Mouse (Mus musculus): ENCODE results near the gene Stt3b. TPM values are rescaled to one million over a fixed set of nuclear protein-coding genes. Genes with fewer than 3 reads are reported as not detected.
A peak's percentile ranks its signal among the peaks of the same experiment; 100 is the strongest.

The Stt3b gene
- polyA plus RNA-seq, 1 experiment from 2014 or later: 126 TPM

DNA sequence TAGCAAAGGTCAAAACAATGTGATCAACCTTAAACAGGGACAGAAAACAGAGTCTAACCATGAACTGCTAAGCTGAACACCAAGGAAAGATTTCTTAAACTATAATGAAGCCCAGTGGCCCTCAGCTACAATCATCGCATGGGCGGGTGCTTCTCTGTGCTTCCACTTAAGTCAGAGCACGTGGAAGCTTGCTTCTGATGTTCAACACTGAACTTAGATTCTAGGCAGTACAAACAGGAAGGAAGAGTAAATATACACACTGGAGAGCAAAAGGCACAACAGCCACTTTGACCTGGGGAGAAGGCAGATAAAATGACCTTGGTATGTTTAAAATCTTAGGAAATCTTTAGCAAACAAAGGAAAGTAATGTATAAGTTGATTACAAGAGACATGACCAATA lies 38.7 kb downstream of the Stt3b start:
- WGBS: 80% methylated on average over 3 of the region's 3 CpGs
- DNase-seq (no peak), ATAC-seq (ENCODE audit: insufficient read depth) (no peak)
- Histone ChIP-seq H3K4me1 (ENCODE audit: insufficient read depth) (no peaks in the 10 kb centered on the region), H3K27ac (ENCODE audit: low read depth) (no peak overlapping the region), H3K36me3 (ENCODE audit: insufficient read depth) (peaks cover 35% of the 10 kb centered on the region), H3K9ac (no peak overlapping the region), H3K9me3 (ENCODE audit: low read depth, low read length) (no peaks in the 10 kb centered on the region), H3K27me3 (ENCODE audit: insufficient read depth, low read length) (no peaks in the 10 kb centered on the region), H3K4me3 (ENCODE audit: low read depth, low read length) (no peak overlapping the region), H3K4me2 (no peak overlapping the region)
- TF ChIP-seq CTCF (IDR thresholded peaks at IDR 0.05; ENCODE audit: low read depth): no peak

DNA sequence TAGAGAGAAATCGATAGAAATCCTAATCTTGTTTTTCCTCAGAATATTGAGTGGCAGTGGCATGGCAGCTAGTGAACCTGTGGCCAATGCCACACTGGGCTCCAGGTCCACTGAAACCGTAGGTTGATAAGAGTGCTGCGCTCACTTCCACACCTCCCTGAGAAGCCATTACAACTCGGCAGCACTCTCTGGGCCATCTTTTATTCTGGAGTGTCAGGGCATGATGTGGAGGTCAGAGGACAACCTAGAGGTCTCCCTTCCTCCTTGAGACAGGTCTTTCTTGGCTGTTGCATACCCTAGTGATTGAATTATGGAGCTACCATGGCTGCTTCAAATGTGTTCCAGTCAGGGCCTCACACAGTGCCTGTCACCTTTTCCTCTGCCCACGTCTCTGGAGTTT lies 48.3 kb downstream of the Stt3b start:
- DNase-seq: no peak
- no peak overlapping the region for H3K4me3 ChIP-seq (ENCODE audit: low read depth, low read length)
- 71% methylated on average over 5 of the region's 5 CpGs for whole genome bisulfite sequencing
- no peaks in the 10 kb centered on the region for H3K4me1 ChIP-seq (ENCODE audit: insufficient read depth)
- TF ChIP-seq CTCF (IDR thresholded peaks at IDR 0.05; ENCODE audit: low read depth): no peak
- no peak overlapping the region for H3K9ac ChIP-seq
- no peaks in the 10 kb centered on the region for H3K27me3 ChIP-seq (ENCODE audit: insufficient read depth, low read length)
- ATAC-seq (ENCODE audit: insufficient read depth): no peak
- H3K9me3 ChIP-seq (ENCODE audit: low read depth, low read length): no peaks in the 10 kb centered on the region
- H3K36me3 ChIP-seq (ENCODE audit: insufficient read depth): peaks cover 52% of the 10 kb centered on the region
- H3K27ac ChIP-seq (ENCODE audit: low read depth): no peak overlapping the region
- H3K4me2 ChIP-seq: no peak overlapping the region

DNA sequence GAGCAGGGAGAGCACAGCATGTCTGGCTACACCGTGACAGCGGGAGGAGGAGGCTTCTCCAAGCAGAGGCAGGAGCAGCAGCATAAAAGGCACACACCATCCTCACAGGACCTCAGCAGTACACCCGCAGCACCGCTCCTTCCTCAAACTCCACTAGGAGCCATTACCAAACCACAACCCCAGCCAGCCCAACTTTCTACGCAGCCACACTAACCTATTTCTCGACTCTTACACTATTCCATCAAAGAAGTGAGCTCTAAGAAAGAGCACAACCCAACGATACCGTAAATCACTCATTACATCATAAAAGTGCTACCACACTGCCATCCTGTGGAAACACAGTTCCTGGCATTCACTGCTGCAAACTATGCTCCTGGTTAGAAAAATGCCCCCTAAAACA lies 48.8 kb downstream of the Stt3b start:
- Histone ChIP-seq H3K36me3 (ENCODE audit: insufficient read depth) (peaks cover 56% of the 10 kb centered on the region), H3K4me1 (ENCODE audit: insufficient read depth) (no peaks in the 10 kb centered on the region), H3K27me3 (ENCODE audit: insufficient read depth, low read length) (no peaks in the 10 kb centered on the region), H3K27ac (ENCODE audit: low read depth) (no peak overlapping the region), H3K9me3 (ENCODE audit: low read depth, low read length) (no peaks in the 10 kb centered on the region), H3K4me3 (ENCODE audit: low read depth, low read length) (no peak overlapping the region), H3K4me2 (no peak overlapping the region), H3K9ac (no peak overlapping the region)
- WGBS: 70% methylated on average over 8 of the region's 8 CpGs
- peak; percentile 40 for TF ChIP-seq CTCF (IDR thresholded peaks at IDR 0.05; ENCODE audit: low read depth)
- ATAC-seq (ENCODE audit: insufficient read depth) (no peak), DNase-seq (peak; percentile 54)

DNA sequence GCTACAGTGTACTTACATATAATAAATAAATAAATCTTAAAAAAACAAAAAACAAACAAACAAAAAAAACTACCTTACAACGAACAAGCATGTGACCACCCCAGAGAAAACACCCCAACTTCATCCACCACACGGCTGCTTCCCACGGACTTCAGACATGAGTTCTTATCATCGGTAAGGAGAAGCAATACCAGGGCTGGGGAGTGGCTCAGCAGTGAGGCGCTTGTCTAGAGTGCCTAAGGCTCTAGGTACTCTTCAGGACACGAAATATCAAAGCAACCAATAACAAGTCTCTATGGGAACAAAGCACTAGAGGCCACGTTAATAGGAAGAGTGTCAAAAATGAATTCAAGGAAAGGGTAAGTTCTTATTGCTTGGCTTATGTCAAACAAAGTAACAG lies 49.8 kb downstream of the Stt3b start:
- H3K9ac ChIP-seq: no peak overlapping the region
- DNase-seq (no peak), ATAC-seq (ENCODE audit: insufficient read depth) (no peak)

DNA sequence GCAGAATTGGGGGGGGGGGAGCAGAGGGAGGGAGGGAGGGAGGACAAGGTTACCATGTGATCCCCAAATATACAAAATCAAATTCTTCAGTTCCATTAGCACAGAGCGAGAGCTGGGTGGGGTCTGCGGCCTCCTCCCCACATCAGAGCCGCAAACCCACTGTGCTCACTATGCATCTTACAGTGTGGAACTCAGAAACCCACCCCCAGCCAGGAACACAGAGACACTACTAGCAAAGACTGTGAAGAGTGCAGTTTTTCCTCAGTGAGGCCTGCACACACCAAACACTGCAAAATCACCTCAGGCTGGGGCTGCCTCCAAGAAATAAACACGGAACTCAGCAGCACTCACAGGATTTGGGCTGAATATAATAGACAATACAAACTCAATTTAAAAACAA lies 50.4 kb downstream of the Stt3b start:
- Histone ChIP-seq H3K9me3 (ENCODE audit: low read depth, low read length) (no peaks in the 10 kb centered on the region), H3K4me3 (ENCODE audit: low read depth, low read length) (no peak overlapping the region), H3K4me2 (no peak overlapping the region), H3K27me3 (ENCODE audit: insufficient read depth, low read length) (no peaks in the 10 kb centered on the region), H3K36me3 (ENCODE audit: insufficient read depth) (peaks cover 58% of the 10 kb centered on the region), H3K27ac (ENCODE audit: low read depth) (no peak overlapping the region), H3K4me1 (ENCODE audit: insufficient read depth) (no peaks in the 10 kb centered on the region), H3K9ac (no peak overlapping the region)
- 83% methylated on average over 4 of the region's 4 CpGs for WGBS
- no peak for TF ChIP-seq CTCF (IDR thresholded peaks at IDR 0.05; ENCODE audit: low read depth)
- no peak for DNase-seq
- no peak for ATAC-seq (ENCODE audit: insufficient read depth)

More for the DNA sequence above, 49.8 kb downstream of the Stt3b start:
- H3K27ac ChIP-seq (ENCODE audit: low read depth): no peak overlapping the region
- no peak overlapping the region for H3K4me2 ChIP-seq
- H3K27me3 ChIP-seq (ENCODE audit: insufficient read depth, low read length): no peaks in the 10 kb centered on the region
- H3K36me3 ChIP-seq (ENCODE audit: insufficient read depth): peaks cover 57% of the 10 kb centered on the region
- H3K4me1 ChIP-seq (ENCODE audit: insufficient read depth): no peaks in the 10 kb centered on the region
- WGBS: 79% methylated on average over 7 of the region's 7 CpGs
- no peaks in the 10 kb centered on the region for H3K9me3 ChIP-seq (ENCODE audit: low read depth, low read length)
- TF ChIP-seq CTCF (IDR thresholded peaks at IDR 0.05; ENCODE audit: low read depth): no peak
- no peak overlapping the region for H3K4me3 ChIP-seq (ENCODE audit: low read depth, low read length)

DNA sequence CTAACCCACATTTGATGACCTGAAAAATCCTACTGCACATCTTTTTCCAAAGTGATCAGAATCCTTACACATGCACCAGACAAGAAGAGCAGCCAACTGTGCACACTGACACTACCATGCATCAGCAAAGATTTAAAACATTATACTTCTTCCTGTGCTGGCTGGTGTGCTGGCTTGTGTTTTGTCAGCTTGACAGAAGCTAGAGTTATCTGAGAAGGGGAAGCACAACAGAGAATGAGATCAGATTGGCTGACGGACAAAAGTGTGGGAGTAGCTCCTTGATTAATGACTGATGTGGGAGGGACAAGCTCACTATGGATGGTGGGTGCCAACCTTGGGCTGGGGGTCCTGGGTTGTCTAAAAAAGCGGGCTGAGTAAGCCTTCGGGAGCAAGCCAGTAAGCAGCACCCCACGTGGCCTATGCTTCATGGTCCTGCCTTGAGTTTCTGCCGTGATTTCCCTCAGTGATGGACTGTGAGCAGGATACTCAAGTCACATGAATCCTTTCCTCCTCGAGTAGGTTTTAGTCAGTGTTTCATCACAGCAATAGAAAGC lies 52.4 kb downstream of the Stt3b start:
- DNase-seq (no peak), ATAC-seq (ENCODE audit: insufficient read depth) (no peak)
- no peak overlapping the region for H3K4me2 ChIP-seq
- no peaks in the 10 kb centered on the region for H3K27me3 ChIP-seq (ENCODE audit: insufficient read depth, low read length)
- WGBS: 72% methylated on average over 6 of the region's 6 CpGs
- peaks cover 61% of the 10 kb centered on the region for H3K36me3 ChIP-seq (ENCODE audit: insufficient read depth)
- H3K4me1 ChIP-seq (ENCODE audit: insufficient read depth): no peaks in the 10 kb centered on the region
- no peaks in the 10 kb centered on the region for H3K9me3 ChIP-seq (ENCODE audit: low read depth, low read length)
- H3K9ac ChIP-seq: no peak overlapping the region
- TF ChIP-seq CTCF (IDR thresholded peaks at IDR 0.05; ENCODE audit: low read depth): no peak
- H3K27ac ChIP-seq (ENCODE audit: low read depth): no peak overlapping the region
- H3K4me3 ChIP-seq (ENCODE audit: low read depth, low read length): no peak overlapping the region

DNA sequence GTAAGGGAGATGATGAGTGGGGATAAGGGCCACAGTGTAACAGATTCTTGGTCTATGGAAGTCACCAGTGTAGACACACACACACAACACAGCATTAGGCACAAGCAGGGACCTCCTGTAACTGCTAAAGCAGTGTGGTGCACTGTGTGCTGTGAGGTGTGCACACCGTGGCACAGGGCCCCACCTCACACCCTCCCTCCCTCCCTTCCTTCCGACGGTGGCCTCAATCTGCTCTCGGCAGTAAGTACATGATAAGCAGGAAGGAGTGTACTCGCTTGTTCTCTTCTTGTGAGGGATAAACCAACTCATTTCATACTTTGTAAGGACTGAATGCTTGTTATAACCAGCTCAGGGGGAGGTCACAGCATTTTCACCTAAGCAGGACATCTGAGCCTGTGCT lies 61.1 kb downstream of the Stt3b start:
- Histone ChIP-seq H3K36me3 (ENCODE audit: insufficient read depth) (peaks cover 85% of the 10 kb centered on the region), H3K9ac (no peak overlapping the region), H3K9me3 (ENCODE audit: low read depth, low read length) (no peaks in the 10 kb centered on the region), H3K4me1 (ENCODE audit: insufficient read depth) (no peaks in the 10 kb centered on the region), H3K27me3 (ENCODE audit: insufficient read depth, low read length) (no peaks in the 10 kb centered on the region), H3K4me2 (no peak overlapping the region), H3K27ac (ENCODE audit: low read depth) (no peak overlapping the region), H3K4me3 (ENCODE audit: low read depth, low read length) (no peak overlapping the region)
- DNase-seq (no peak), ATAC-seq (ENCODE audit: insufficient read depth) (no peak)
- WGBS: 56% methylated on average over 5 of the region's 5 CpGs
- TF ChIP-seq CTCF (IDR thresholded peaks at IDR 0.05; ENCODE audit: low read depth): no peak

DNA sequence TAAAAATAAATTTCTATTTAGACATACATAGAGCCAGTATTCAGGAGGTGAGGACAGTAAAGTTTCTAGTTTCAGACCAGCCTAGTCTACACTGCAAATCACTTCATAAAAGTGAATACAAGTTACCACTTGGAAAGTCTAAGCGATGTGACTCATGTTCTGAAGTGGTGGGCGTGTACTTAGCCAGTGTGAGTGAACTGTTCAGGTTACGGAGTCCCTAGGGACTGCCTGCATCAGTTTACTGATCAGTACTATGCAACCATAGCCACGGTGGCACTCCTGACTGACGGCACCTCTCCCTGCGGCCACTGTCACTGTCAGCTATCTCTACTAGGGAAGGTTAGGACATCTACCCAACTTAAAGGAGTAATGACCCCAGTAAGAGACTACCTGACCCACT lies 65.1 kb downstream of the Stt3b start:
- H3K4me2 ChIP-seq: no peak overlapping the region
- DNase-seq (peak; percentile 63), ATAC-seq (ENCODE audit: insufficient read depth) (no peak)
- peaks cover 94% of the 10 kb centered on the region for H3K36me3 ChIP-seq (ENCODE audit: insufficient read depth)
- H3K4me3 ChIP-seq (ENCODE audit: low read depth, low read length): no peak overlapping the region
- 73% methylated on average over 6 of the region's 6 CpGs for WGBS
- H3K9ac ChIP-seq: no peak overlapping the region
- H3K4me1 ChIP-seq (ENCODE audit: insufficient read depth): no peaks in the 10 kb centered on the region
- no peak overlapping the region for H3K27ac ChIP-seq (ENCODE audit: low read depth)
- no peaks in the 10 kb centered on the region for H3K9me3 ChIP-seq (ENCODE audit: low read depth, low read length)
- TF ChIP-seq CTCF (IDR thresholded peaks at IDR 0.05; ENCODE audit: low read depth): no peak
- H3K27me3 ChIP-seq (ENCODE audit: insufficient read depth, low read length): no peaks in the 10 kb centered on the region

Data from lung, embryonic 14.5 days (tissue).